Mouse (Mus musculus) urinary bladder, postnatal 4 days (tissue): ENCODE results near the gene Micall1.

Experiments
- DNase-seq, 2 experiments: peaks; one replicate each; pipeline ENCODE4 v3.0.0; 2021 to 2022; ENCODE audit warnings: low spot score in 2 of 2

Micall1 gene

GRCm38 (mm10) chr15:79129311-79129710, 20.6 kb downstream of the Micall1 start:
- DNase-seq = no peak

- DNase-seq = no peak
Observed at GRCm38 (mm10) chr15:79130782-79131181, 22.1 kb downstream of the Micall1 start.

- peak in 1 of 2 experiments; percentile 64 for DNase-seq
Observed at GRCm38 (mm10) chr15:79131442-79131841, 22.7 kb downstream of the Micall1 start.

GRCm38 (mm10) chr15:79133191-79133661, 24.5 kb downstream of the Micall1 start:
- no peak for DNase-seq

- DNase-seq = no peak
Observed at GRCm38 (mm10) chr15:79134496-79135270, 26.0 kb downstream of the Micall1 start.

GRCm38 (mm10) chr15:79135332-79135731, 26.6 kb downstream of the Micall1 start:
- no peak for DNase-seq

- no peak for DNase-seq
Observed at GRCm38 (mm10) chr15:79135783-79136575, 27.3 kb downstream of the Micall1 start.

GRCm38 (mm10) chr15:79139640-79140039, 30.9 kb downstream of the Micall1 start:
- DNase-seq = no peak

- peak; percentile 90 to 94 for DNase-seq
Observed at GRCm38 (mm10) chr15:79140866-79141565, 32.3 kb downstream of the Micall1 start, which contains the start of the genes Polr2f and 1700088E04Rik. Gene Polr2f, plus strand, starts transcription at chr15:79141009. Gene 1700088E04Rik, minus strand, starts transcription at chr15:79141253.

- no peak for DNase-seq
Observed at GRCm38 (mm10) chr15:79141566-79141917, 32.8 kb downstream of the Micall1 start.

GRCm38 (mm10) chr15:79143316-79143715, 34.6 kb downstream of the Micall1 start:
- no peak for DNase-seq

- no peak for DNase-seq
Observed at GRCm38 (mm10) chr15:79144021-79144420, 35.3 kb downstream of the Micall1 start.

- no peak for DNase-seq
Observed at GRCm38 (mm10) chr15:79145522-79145921, 36.8 kb downstream of the Micall1 start.

GRCm38 (mm10) chr15:79148533-79148932, 39.8 kb downstream of the Micall1 start:
- peak; percentile 70 to 90 for DNase-seq

- DNase-seq = no peak
Observed at GRCm38 (mm10) chr15:79151881-79152280, 43.2 kb downstream of the Micall1 start.

- no peak for DNase-seq
Observed at GRCm38 (mm10) chr15:79152709-79153108, 44.0 kb downstream of the Micall1 start.

GRCm38 (mm10) chr15:79155572-79155971, 46.9 kb downstream of the Micall1 start:
- DNase-seq = no peak

GRCm38 (mm10) chr15:79162301-79162700, 53.6 kb downstream of the Micall1 start:
- no peak for DNase-seq

- no peak for DNase-seq
Observed at GRCm38 (mm10) chr15:79162822-79163221, 54.1 kb downstream of the Micall1 start.

GRCm38 (mm10) chr15:79164251-79164650, 55.6 kb downstream of the Micall1 start:
- no peak for DNase-seq

- no peak for DNase-seq
Observed at GRCm38 (mm10) chr15:79165140-79165539, 56.4 kb downstream of the Micall1 start, which contains the start of gene Sox10. Gene Sox10, minus strand, starts transcription at chr15:79165240.

GRCm38 (mm10) chr15:79166712-79167111, 58.0 kb downstream of the Micall1 start:
- no peak for DNase-seq
